Mouse (Mus musculus): Measurements from ENCODE around the gene Gm14444.
"Not testable (repeated sequence)": the region's sequence is repeated elsewhere in the genome, so short reads cannot be mapped to it uniquely, and the experiment has no call there.

Gm14444 gene

DNA sequence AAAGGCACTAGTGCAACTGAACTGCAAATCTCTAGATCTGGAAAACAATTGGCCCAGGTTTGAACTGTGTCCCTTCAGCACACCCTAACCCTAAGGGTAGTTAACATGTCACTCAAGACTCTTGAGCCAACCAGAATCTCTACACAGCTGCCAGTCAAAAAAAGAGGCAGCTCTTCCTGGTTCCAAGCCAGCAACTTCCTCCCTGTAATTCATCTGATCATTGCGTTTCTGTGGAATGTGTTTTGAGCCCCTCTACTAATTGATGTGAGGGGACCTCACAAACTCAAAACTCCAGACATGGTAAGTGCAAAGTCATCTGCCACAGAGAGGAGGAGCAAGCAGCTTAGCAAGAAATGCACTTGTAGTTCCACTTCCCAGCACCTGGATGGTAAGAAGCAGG is at the start of gene Gm14444:
Gene Gm14444 (plus strand): TSS at position 220 of the 400 bp plus-strand sequence.
- DNase-seq (ENCODE audit: low spot score): not testable (repeated sequence)

GRCm38 (mm10) chr2:174965466-174965865 is 44.6 kb upstream of the Gm14444 start:
- DNase-seq (ENCODE audit: low spot score): not testable (repeated sequence)

GRCm38 (mm10) chr2:175044268-175044667 is 34.2 kb downstream of the Gm14444 start:
- not testable (repeated sequence) for DNase-seq (ENCODE audit: low spot score)

DNA sequence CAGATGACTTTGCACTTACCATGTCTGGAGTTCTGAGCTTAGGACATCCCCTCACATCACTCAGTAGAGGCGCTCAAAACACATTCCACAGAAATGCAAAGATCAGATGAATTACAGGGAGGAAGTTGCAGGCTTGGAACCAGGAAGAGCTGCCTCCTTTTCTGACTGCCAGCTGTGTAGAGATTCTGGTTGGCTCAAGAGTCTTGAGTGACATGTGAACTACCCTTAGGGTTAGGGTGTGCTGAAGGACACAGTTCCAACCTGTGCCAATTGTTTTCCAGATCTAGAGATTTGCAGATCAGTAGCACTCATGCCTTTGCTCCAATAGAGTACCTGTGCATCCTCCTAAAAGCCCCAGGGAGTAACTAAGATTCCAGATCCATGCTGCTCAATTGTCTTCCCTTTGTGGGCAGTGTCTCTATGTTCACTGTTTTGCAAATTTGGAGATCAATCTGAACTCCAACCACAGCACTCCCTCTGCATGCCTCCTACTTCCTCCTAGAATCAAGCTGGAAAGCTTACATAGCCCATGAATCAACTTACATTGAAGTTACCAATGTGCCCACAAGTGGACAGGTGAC is 57.7 kb downstream of the Gm14444 start, which contains the start of gene Gm14393:
Gene Gm14393 (minus strand): TSS at position 101 of the 581 bp plus-strand sequence.
- not testable (repeated sequence) for DNase-seq (ENCODE audit: low spot score)
